Mouse (Mus musculus): ENCODE measurements around the gene Siah1a. TPM values are rescaled to one million over a fixed set of nuclear protein-coding genes. Genes with fewer than 3 reads are reported as not detected.

Gene Siah1a
- polyA plus RNA-seq (2015; fragmentation: Nextera tagmentation; extraction: Ambion mirVana), result 10.2 and 12.2 TPM in 2 replicates

- under 1% methylated on average over 56 of the region's 88 CpGs for WGBS (ENCODE audit: insufficient replicate concordance)
- no peaks in the 10 kb centered on the region for H3K36me3 ChIP-seq (ENCODE audit: control insufficient read depth, insufficient read depth)
Measured at GRCm38 (mm10) chr8:86745221-86745934, at the start of gene Siah1a, which contains the start of gene Gm10638. Gene Siah1a, minus strand, starts transcription at chr8:86745934. Gene Gm10638, plus strand, starts transcription at chr8:86745699.

GRCm38 (mm10) chr8:86794716-86795115 lies 49.0 kb upstream of the Siah1a start:
- H3K9me3 ChIP-seq (replicated peaks; ENCODE audit: control insufficient read depth, low read length), result no peaks in the 10 kb centered on the region
- H3K27me3 ChIP-seq (ENCODE audit: control insufficient read depth, insufficient read depth, low read depth, low read length), result no peaks in the 10 kb centered on the region; the same call in 1 of the 2 replicates
- ATAC-seq (ENCODE audit: low read depth), result no peak
- H3K9ac ChIP-seq (ENCODE audit: low read depth, low read length), result no peak overlapping the region
- 28% methylated on average over 6 of the region's 6 CpGs for WGBS (ENCODE audit: insufficient replicate concordance)
- H3K27ac ChIP-seq (ENCODE audit: low read length), result no peak overlapping the region
- H3K4me3 ChIP-seq (ENCODE audit: low read depth, low read length), result no peak overlapping the region
- H3K36me3 ChIP-seq (ENCODE audit: control insufficient read depth, insufficient read depth), result no peaks in the 10 kb centered on the region
- H3K4me1 ChIP-seq (ENCODE audit: control insufficient read depth, low read depth, low read length), result no peaks in the 10 kb centered on the region
- no peak overlapping the region for H3K4me2 ChIP-seq (ENCODE audit: low read depth, low read length)

More at GRCm38 (mm10) chr8:86745221-86745934, at the start of gene Siah1a, which contains the start of gene Gm10638:
- no peaks in the 10 kb centered on the region for H3K27me3 ChIP-seq (ENCODE audit: control insufficient read depth, insufficient read depth, low read depth, low read length)
- H3K4me1 ChIP-seq (ENCODE audit: control insufficient read depth, low read depth, low read length), result peaks cover 25% of the 10 kb centered on the region
- H3K4me2 ChIP-seq (ENCODE audit: low read depth, low read length), result peak within 1 kb of the TSS; percentile 76
- H3K9ac ChIP-seq (ENCODE audit: low read depth, low read length), result peak within 1 kb of the TSS; percentile 98
- peak within 1 kb of the TSS; percentile 96 for H3K27ac ChIP-seq (ENCODE audit: low read length)
- H3K9me3 ChIP-seq (replicated peaks; ENCODE audit: control insufficient read depth, low read length), result no peaks in the 10 kb centered on the region
- peak within 1 kb of the TSS; percentile 97 for H3K4me3 ChIP-seq (ENCODE audit: low read depth, low read length)
- peak; percentile 70 for ATAC-seq (ENCODE audit: low read depth)

- Histone ChIP-seq H3K4me3 (ENCODE audit: low read depth, low read length) (no peak overlapping the region), H3K4me1 (ENCODE audit: control insufficient read depth, low read depth, low read length) (peaks cover 2% of the 10 kb centered on the region; the same call in 1 of the 2 replicates), H3K9ac (ENCODE audit: low read depth, low read length) (no peak overlapping the region), H3K36me3 (ENCODE audit: control insufficient read depth, insufficient read depth) (no peaks in the 10 kb centered on the region), H3K27me3 (ENCODE audit: control insufficient read depth, insufficient read depth, low read depth, low read length) (no peaks in the 10 kb centered on the region; the same call in 1 of the 2 replicates), H3K27ac (ENCODE audit: low read length) (no peak overlapping the region), H3K9me3 (replicated peaks; ENCODE audit: control insufficient read depth, low read length) (no peaks in the 10 kb centered on the region), H3K4me2 (ENCODE audit: low read depth, low read length) (no peak overlapping the region)
- 72% methylated on average over 6 of the region's 6 CpGs for WGBS (ENCODE audit: insufficient replicate concordance)
- no peak for ATAC-seq (ENCODE audit: low read depth)
Measured at GRCm38 (mm10) chr8:86791542-86791941, 45.8 kb upstream of the Siah1a start.

- H3K4me2 ChIP-seq (ENCODE audit: low read depth, low read length), result no peak overlapping the region
- H3K4me1 ChIP-seq (ENCODE audit: control insufficient read depth, low read depth, low read length), result peaks cover 2% of the 10 kb centered on the region; the same call in 1 of the 2 replicates
- no peak overlapping the region for H3K4me3 ChIP-seq (ENCODE audit: low read depth, low read length)
- no peaks in the 10 kb centered on the region for H3K36me3 ChIP-seq (ENCODE audit: control insufficient read depth, insufficient read depth)
- no peak for ATAC-seq (ENCODE audit: low read depth)
- no peaks in the 10 kb centered on the region for H3K9me3 ChIP-seq (replicated peaks; ENCODE audit: control insufficient read depth, low read length)
- H3K27me3 ChIP-seq (ENCODE audit: control insufficient read depth, insufficient read depth, low read depth, low read length), result no peaks in the 10 kb centered on the region; the same call in 1 of the 2 replicates
- no peak overlapping the region for H3K9ac ChIP-seq (ENCODE audit: low read depth, low read length)
- WGBS (ENCODE audit: insufficient replicate concordance), result 52% methylated on average over 1 of the region's 1 CpGs
- no peak overlapping the region for H3K27ac ChIP-seq (ENCODE audit: low read length)
Measured at GRCm38 (mm10) chr8:86789576-86789975, 43.8 kb upstream of the Siah1a start.

GRCm38 (mm10) chr8:86787891-86788420 lies 42.2 kb upstream of the Siah1a start:
- WGBS (ENCODE audit: insufficient replicate concordance), result 56% methylated on average over 12 of the region's 12 CpGs
- Histone ChIP-seq H3K9ac (ENCODE audit: low read depth, low read length) (no peak overlapping the region), H3K27me3 (ENCODE audit: control insufficient read depth, insufficient read depth, low read depth, low read length) (no peaks in the 10 kb centered on the region; the same call in 1 of the 2 replicates), H3K4me1 (ENCODE audit: control insufficient read depth, low read depth, low read length) (peaks cover 2% of the 10 kb centered on the region; the same call in 1 of the 2 replicates), H3K36me3 (ENCODE audit: control insufficient read depth, insufficient read depth) (no peaks in the 10 kb centered on the region), H3K9me3 (replicated peaks; ENCODE audit: control insufficient read depth, low read length) (no peaks in the 10 kb centered on the region), H3K4me3 (ENCODE audit: low read depth, low read length) (no peak overlapping the region), H3K4me2 (ENCODE audit: low read depth, low read length) (no peak overlapping the region), H3K27ac (ENCODE audit: low read length) (no peak overlapping the region)
- no peak for ATAC-seq (ENCODE audit: low read depth)

- no peak overlapping the region for H3K4me2 ChIP-seq (ENCODE audit: low read depth, low read length)
- no peaks in the 10 kb centered on the region; the same call in 1 of the 2 replicates for H3K27me3 ChIP-seq (ENCODE audit: control insufficient read depth, insufficient read depth, low read depth, low read length)
- no peak overlapping the region for H3K4me3 ChIP-seq (ENCODE audit: low read depth, low read length)
- H3K27ac ChIP-seq (ENCODE audit: low read length), result no peak overlapping the region
- H3K4me1 ChIP-seq (ENCODE audit: control insufficient read depth, low read depth, low read length), result peaks cover 2% of the 10 kb centered on the region; the same call in 1 of the 2 replicates
- no peak overlapping the region for H3K9ac ChIP-seq (ENCODE audit: low read depth, low read length)
- H3K36me3 ChIP-seq (ENCODE audit: control insufficient read depth, insufficient read depth), result no peaks in the 10 kb centered on the region
- 28% methylated on average over 5 of the region's 5 CpGs for WGBS (ENCODE audit: insufficient replicate concordance)
- no peak for ATAC-seq (ENCODE audit: low read depth)
- no peaks in the 10 kb centered on the region for H3K9me3 ChIP-seq (replicated peaks; ENCODE audit: control insufficient read depth, low read length)
Measured at GRCm38 (mm10) chr8:86786498-86786897, 40.8 kb upstream of the Siah1a start.

- Histone ChIP-seq H3K9me3 (replicated peaks; ENCODE audit: control insufficient read depth, low read length) (no peaks in the 10 kb centered on the region), H3K27ac (ENCODE audit: low read length) (no peak overlapping the region), H3K4me1 (ENCODE audit: control insufficient read depth, low read depth, low read length) (no peaks in the 10 kb centered on the region), H3K27me3 (ENCODE audit: control insufficient read depth, insufficient read depth, low read depth, low read length) (no peaks in the 10 kb centered on the region), H3K4me2 (ENCODE audit: low read depth, low read length) (no peak overlapping the region), H3K4me3 (ENCODE audit: low read depth, low read length) (no peak overlapping the region), H3K36me3 (ENCODE audit: control insufficient read depth, insufficient read depth) (no peaks in the 10 kb centered on the region), H3K9ac (ENCODE audit: low read depth, low read length) (no peak overlapping the region)
- no peak for ATAC-seq (ENCODE audit: low read depth)
- WGBS (ENCODE audit: insufficient replicate concordance), result 74% methylated on average over 8 of the region's 8 CpGs
Measured at GRCm38 (mm10) chr8:86781094-86781493, 35.4 kb upstream of the Siah1a start.

- Histone ChIP-seq H3K4me2 (ENCODE audit: low read depth, low read length) (no peak overlapping the region), H3K9ac (ENCODE audit: low read depth, low read length) (no peak overlapping the region), H3K9me3 (replicated peaks; ENCODE audit: control insufficient read depth, low read length) (no peaks in the 10 kb centered on the region), H3K36me3 (ENCODE audit: control insufficient read depth, insufficient read depth) (no peaks in the 10 kb centered on the region), H3K27me3 (ENCODE audit: control insufficient read depth, insufficient read depth, low read depth, low read length) (no peaks in the 10 kb centered on the region), H3K27ac (ENCODE audit: low read length) (no peak overlapping the region), H3K4me1 (ENCODE audit: control insufficient read depth, low read depth, low read length) (no peaks in the 10 kb centered on the region), H3K4me3 (ENCODE audit: low read depth, low read length) (no peak overlapping the region)
- no peak for ATAC-seq (ENCODE audit: low read depth)
- WGBS (ENCODE audit: insufficient replicate concordance), result 61% methylated on average over 8 of the region's 8 CpGs
Measured at GRCm38 (mm10) chr8:86779207-86779606, 33.5 kb upstream of the Siah1a start.
